Mouse (Mus musculus): ENCODE measurements around the gene Miip.
"Not testable (repeated sequence)": the region's sequence is repeated elsewhere in the genome, so short reads cannot be mapped to it uniquely, and the experiment has no call there.

GRCm38 (mm10) chr4:147866793-147867192 is 1.8 kb downstream of the Miip start:
- TF ChIP-seq CHD2 (IDR thresholded peaks at IDR 0.05; ENCODE audit: low read depth, low read length); ZC3H11A (IDR thresholded peaks at IDR 0.05; ENCODE audit: borderline replicate concordance, low read depth, low read length); MAFK (IDR thresholded peaks at IDR 0.05; ENCODE audit: insufficient read depth, low read depth, low read length); HCFC1 (IDR thresholded peaks at IDR 0.05; ENCODE audit: borderline replicate concordance, insufficient read depth, low read length); ZNF384 (IDR thresholded peaks at IDR 0.05; ENCODE audit: low read depth, low read length): not testable (repeated sequence)

All from ES-E14 (cell line).